Comparison of ENCODE assay signal across 7 mouse cellular contexts in the genomic region with DNA sequence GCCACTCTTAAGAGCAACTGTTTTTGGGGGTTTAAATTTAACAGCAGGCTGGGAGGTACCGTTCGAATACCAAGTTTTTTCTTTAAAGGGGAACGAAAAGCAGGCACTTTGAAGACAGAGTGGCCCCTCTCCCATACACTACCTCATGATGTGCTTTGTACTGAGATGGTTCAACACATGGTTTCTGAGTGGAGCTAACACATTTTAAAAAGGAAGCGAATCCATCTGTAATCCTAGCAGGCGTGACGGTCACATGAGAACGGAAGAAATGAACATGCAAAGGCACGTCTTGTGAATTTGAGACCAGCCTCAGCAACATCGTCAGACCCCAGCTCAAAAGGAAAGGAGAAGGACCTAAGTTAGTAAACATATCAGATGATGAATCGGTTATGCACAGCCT.
DNase-seq lines count a peak whose midpoint lies in the region; ATAC-seq lines count a peak whose summit lies in the region.

No protein-coding gene starts in this region.

- intact Hi-C loops in left cerebral cortex, postnatal 36 days (cut with DNase I) = loop anchor here (1.0 to 2.0 kb wide), 2 partner anchors 88 to 433 kb away; no protein-coding TSS in a partner anchor

- peak overlapping the region; percentile 52 for H3K4me2 ChIP-seq in neural tube, embryonic 12.5 days (replicated peaks)
- H3K4me2 ChIP-seq in forebrain, embryonic 15.5 days (replicated peaks) = peak overlapping the region; percentile 13
- peak overlapping the region; percentile 52 for H3K4me2 ChIP-seq in limb, embryonic 13.5 days (replicated peaks)

- no peak for DNase-seq in neural tube, embryonic 10.5 days (ENCODE audit: extremely low spot score, low spot score)
- no peak for DNase-seq in thymus, postnatal 10 days (ENCODE audit: low spot score in 2 of 2)
- DNase-seq in left cerebral cortex, postnatal 36 days (ENCODE audit: low spot score in 2 of 2) = no peak

- no peak overlapping the region for H3K4me3 ChIP-seq in neural tube, embryonic 12.5 days
- H3K4me3 ChIP-seq in forebrain, embryonic 15.5 days = peak overlapping the region; percentile 1
- no peak overlapping the region for H3K4me3 ChIP-seq in limb, embryonic 13.5 days

- H3K27me3 ChIP-seq in neural tube, embryonic 12.5 days (replicated peaks) = no peaks in the 10 kb centered on the region
- peaks cover 5% of the 10 kb centered on the region; the same call in 1 of the 2 replicates for H3K27me3 ChIP-seq in forebrain, embryonic 15.5 days
- peaks cover 42% of the 10 kb centered on the region for H3K27me3 ChIP-seq in limb, embryonic 13.5 days

- no peaks in the 10 kb centered on the region for H3K9me3 ChIP-seq in neural tube, embryonic 12.5 days
- no peaks in the 10 kb centered on the region for H3K9me3 ChIP-seq in forebrain, embryonic 15.5 days
- H3K9me3 ChIP-seq in limb, embryonic 13.5 days = no peaks in the 10 kb centered on the region

- WGBS in neural tube, embryonic 12.5 days = 76% methylated on average over 10 of the region's 10 CpGs
- WGBS in forebrain, embryonic 15.5 days = 65% methylated on average over 10 of the region's 10 CpGs
- WGBS in limb, embryonic 13.5 days = 65% methylated on average over 10 of the region's 10 CpGs

- H3K9ac ChIP-seq in neural tube, embryonic 12.5 days = no peak overlapping the region
- H3K9ac ChIP-seq in forebrain, embryonic 15.5 days (replicated peaks) = no peak overlapping the region
- no peak overlapping the region for H3K9ac ChIP-seq in limb, embryonic 13.5 days

- peaks cover 11% of the 10 kb centered on the region for H3K4me1 ChIP-seq in neural tube, embryonic 12.5 days
- peaks cover 29% of the 10 kb centered on the region for H3K4me1 ChIP-seq in forebrain, embryonic 15.5 days
- peaks cover 11% of the 10 kb centered on the region; the same call in 1 of the 2 replicates for H3K4me1 ChIP-seq in limb, embryonic 13.5 days

- ATAC-seq in neural tube, embryonic 12.5 days (ENCODE audit: low FRiP score, low read depth) = no peak
- peak; percentile 24 for ATAC-seq in forebrain, embryonic 15.5 days (replicated peaks)
- no peak for ATAC-seq in limb, embryonic 13.5 days (ENCODE audit: low FRiP score, low read depth)
- no peak for ATAC-seq in monocyte, adult 5-6 weeks (replicated peaks; ENCODE audit: insufficient number of reproducible peaks, low FRiP score, low TSS enrichment, poor library complexity, severe bottlenecking)

- no peaks in the 10 kb centered on the region for H3K36me3 ChIP-seq in neural tube, embryonic 12.5 days
- H3K36me3 ChIP-seq in forebrain, embryonic 15.5 days = no peaks in the 10 kb centered on the region
- no peaks in the 10 kb centered on the region for H3K36me3 ChIP-seq in limb, embryonic 13.5 days

- no peak overlapping the region for H3K27ac ChIP-seq in neural tube, embryonic 12.5 days
- H3K27ac ChIP-seq in forebrain, embryonic 15.5 days (replicated peaks) = peak overlapping the region; percentile 7
- no peak overlapping the region for H3K27ac ChIP-seq in limb, embryonic 13.5 days
